Mouse (Mus musculus) limb, embryonic 14.5 days (tissue): ENCODE measurements around the gene Tma16. TPM values are rescaled to one million over a fixed set of nuclear protein-coding genes. Genes with fewer than 3 reads are reported as not detected.

Experiments
- ATAC-seq: fragments of 200-750 bp; cut with Nextera tagmentation; 2 replicates; pipeline ENCODE4 v1.8.0; 2017; ENCODE audit warnings: low read depth, moderate number of reproducible peaks, moderate TSS enrichment; ENCODE audit not compliant: low FRiP score
- DNase-seq: peaks from one replicate; pipeline ENCODE4 v3.0.0-alpha.2; 2015; ENCODE audit warnings: low spot score
- H3K27ac ChIP-seq: fragments of 300-500 bp; sonication (generic); replicated peaks from 2 replicates; pipeline ENCODE4 v1.5.1; 2014; ENCODE audit warnings: low read depth, mild to moderate bottlenecking, low read length, moderate library complexity, mixed read lengths
- H3K27me3 ChIP-seq: fragments of 300-500 bp; sonication (generic); 2 replicates; pipeline ENCODE4 v1.6.1; 2014; ENCODE audit warnings: low read length, mixed read lengths; ENCODE audit not compliant: control insufficient read depth, insufficient read depth
- H3K36me3 ChIP-seq: fragments of 300-500 bp; sonication (generic); 2 replicates; pipeline ENCODE4 v1.6.1; 2014; ENCODE audit warnings: mild to moderate bottlenecking, low read length, moderate library complexity, mixed read lengths; ENCODE audit not compliant: control insufficient read depth, insufficient read depth
- H3K4me1 ChIP-seq: fragments of 300-500 bp; sonication (generic); 2 replicates; pipeline ENCODE4 v1.6.1; 2014; ENCODE audit warnings: antibody characterized with exemption, low read length, mixed read lengths; ENCODE audit not compliant: control insufficient read depth, insufficient read depth
- H3K4me2 ChIP-seq: fragments of 300-500 bp; sonication (generic); replicated peaks from 2 replicates; pipeline ENCODE4 v1.6.1; 2014; ENCODE audit warnings: low read depth, mild to moderate bottlenecking, low read length, moderate library complexity; ENCODE audit not compliant: severe bottlenecking
- H3K4me3 ChIP-seq: fragments of 300-500 bp; sonication (generic); replicated peaks from 2 replicates; pipeline ENCODE4 v1.5.1; 2014; ENCODE audit warnings: low read length
- H3K9ac ChIP-seq: fragments of 300-500 bp; sonication (generic); 2 replicates; pipeline ENCODE4 v1.6.1; 2014; ENCODE audit warnings: mild to moderate bottlenecking, low read depth, low read length, moderate library complexity; ENCODE audit not compliant: severe bottlenecking
- H3K9me3 ChIP-seq: fragments of 300-500 bp; sonication (generic); 2 replicates; pipeline ENCODE4 v1.6.1; 2016; ENCODE audit warnings: low read length; ENCODE audit not compliant: control insufficient read depth
- POLR2A ChIP-seq: fragments of 200-500 bp; IDR thresholded peaks from 2 replicates; pipeline ENCODE4 v1.8.0; 2012; ENCODE audit warnings: inconsistent platforms, mild to moderate bottlenecking, moderate library complexity, borderline replicate concordance; ENCODE audit not compliant: insufficient read depth, insufficient read length; ENCODE audit errors: extremely low read depth
- WGBS: fragments of 180-500 bp; shearing (Covaris S2); extraction: QIAGEN DNeasy Blood & Tissue Kit; methylation state at CpG from one replicate; pipeline ENCODE4 v1.1.7; 2014; 5-methylcytosine and 5-hydroxymethylcytosine counted together
- polyA plus RNA-seq, 2 experiments: library from polyadenylated mRNA; depleted of rRNA in 1 of 2; stranded (reverse) in 1 of 2; unstranded in 1 of 2; fragments of >200 nt; fragmentation: Nextera tagmentation in 1 of 2; extraction: Ambion mirVana in 1 of 2; gene quantifications; 2 replicates each; pipeline versions ENCODE4 v1.2.1 to v1.2.3; 2012 to 2014

Gene Tma16
- polyA plus RNA-seq, 2 experiments: 10.7 to 13.1 TPM

DNA sequence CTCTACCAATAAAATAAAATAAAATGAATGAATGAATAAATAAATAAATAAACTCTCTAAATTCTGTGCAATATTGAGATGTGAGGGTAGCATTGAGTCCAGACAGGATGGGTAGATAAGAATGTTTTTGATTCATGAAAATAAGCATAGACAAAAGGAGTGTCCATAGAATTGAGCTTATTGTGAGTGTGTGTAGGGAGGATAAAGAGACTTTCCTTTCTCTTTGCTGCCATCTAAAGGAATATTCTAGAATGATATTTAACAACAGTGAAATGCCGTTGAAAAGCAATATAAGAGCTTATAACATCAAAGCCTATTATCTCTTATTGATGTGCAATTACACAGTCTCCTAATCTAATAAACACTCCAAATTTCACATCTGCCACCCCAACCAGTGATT, 45.2 kb downstream of the Tma16 start:
- DNase-seq (no peak), ATAC-seq (no peak)
- Histone ChIP-seq H3K36me3 (no peaks in the 10 kb centered on the region), H3K4me3 (no peak overlapping the region), H3K9ac (no peak overlapping the region), H3K4me1 (no peaks in the 10 kb centered on the region), H3K4me2 (no peak overlapping the region), H3K9me3 (no peaks in the 10 kb centered on the region), H3K27me3 (no peaks in the 10 kb centered on the region), H3K27ac (no peak overlapping the region)
- WGBS: 9% methylated on average over 1 of the region's 1 CpGs
- no peak for TF ChIP-seq POLR2A

GRCm38 (mm10) chr8:66438468-66438867, 47.9 kb downstream of the Tma16 start:
- Histone ChIP-seq H3K36me3 (no peaks in the 10 kb centered on the region), H3K27ac (no peak overlapping the region), H3K27me3 (no peaks in the 10 kb centered on the region), H3K4me2 (no peak overlapping the region), H3K4me3 (no peak overlapping the region), H3K9ac (no peak overlapping the region), H3K4me1 (no peaks in the 10 kb centered on the region), H3K9me3 (no peaks in the 10 kb centered on the region)
- TF ChIP-seq POLR2A: no peak
- 84% methylated on average over 4 of the region's 4 CpGs for WGBS
- ATAC-seq (no peak), DNase-seq (no peak)

GRCm38 (mm10) chr8:66437929-66438328, 48.4 kb downstream of the Tma16 start:
- H3K27me3 ChIP-seq: no peaks in the 10 kb centered on the region
- ATAC-seq: no peak
- no peak overlapping the region for H3K4me2 ChIP-seq
- no peaks in the 10 kb centered on the region for H3K9me3 ChIP-seq
- no peaks in the 10 kb centered on the region for H3K4me1 ChIP-seq
- H3K36me3 ChIP-seq: no peaks in the 10 kb centered on the region
- no peak overlapping the region for H3K27ac ChIP-seq
- no peak overlapping the region for H3K9ac ChIP-seq
- WGBS: 87% methylated on average over 3 of the region's 3 CpGs
- DNase-seq: no peak
- no peak for TF ChIP-seq POLR2A
- H3K4me3 ChIP-seq: no peak overlapping the region

- Histone ChIP-seq H3K27ac (no peak overlapping the region), H3K36me3 (no peaks in the 10 kb centered on the region), H3K27me3 (no peaks in the 10 kb centered on the region), H3K9me3 (no peaks in the 10 kb centered on the region), H3K4me1 (no peaks in the 10 kb centered on the region), H3K9ac (no peak overlapping the region), H3K4me2 (no peak overlapping the region), H3K4me3 (no peak overlapping the region)
- no peak for DNase-seq
- no peak for TF ChIP-seq POLR2A
- WGBS: 95% methylated on average over 1 of the region's 1 CpGs
- no peak for ATAC-seq
Observed at GRCm38 (mm10) chr8:66436804-66437203, 49.5 kb downstream of the Tma16 start.

DNA sequence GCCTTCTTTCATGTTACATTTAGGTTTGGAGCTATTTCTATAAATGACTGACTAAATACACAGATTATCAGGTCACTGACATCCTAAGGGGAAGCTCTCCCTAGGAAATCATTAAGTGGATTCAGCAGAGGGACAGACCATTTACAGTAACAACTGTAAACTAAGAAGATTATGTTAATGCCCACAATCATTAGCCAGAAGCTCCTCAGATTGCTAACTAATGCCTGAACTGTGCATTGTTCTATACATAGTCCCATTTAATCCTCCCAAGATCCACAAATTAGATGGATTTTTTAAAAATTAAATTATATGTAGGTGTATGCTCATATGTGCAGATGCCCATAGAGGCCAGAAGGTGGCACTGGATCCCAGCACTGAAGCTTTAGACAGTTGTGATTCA, 52.8 kb downstream of the Tma16 start:
- no peaks in the 10 kb centered on the region for H3K9me3 ChIP-seq
- DNase-seq (no peak), ATAC-seq (no peak)
- no peaks in the 10 kb centered on the region for H3K27me3 ChIP-seq
- H3K27ac ChIP-seq: no peak overlapping the region
- no peaks in the 10 kb centered on the region for H3K4me1 ChIP-seq
- H3K4me2 ChIP-seq: no peak overlapping the region
- no peak overlapping the region for H3K4me3 ChIP-seq
- H3K9ac ChIP-seq: no peak overlapping the region
- H3K36me3 ChIP-seq: no peaks in the 10 kb centered on the region
- TF ChIP-seq POLR2A: no peak

DNA sequence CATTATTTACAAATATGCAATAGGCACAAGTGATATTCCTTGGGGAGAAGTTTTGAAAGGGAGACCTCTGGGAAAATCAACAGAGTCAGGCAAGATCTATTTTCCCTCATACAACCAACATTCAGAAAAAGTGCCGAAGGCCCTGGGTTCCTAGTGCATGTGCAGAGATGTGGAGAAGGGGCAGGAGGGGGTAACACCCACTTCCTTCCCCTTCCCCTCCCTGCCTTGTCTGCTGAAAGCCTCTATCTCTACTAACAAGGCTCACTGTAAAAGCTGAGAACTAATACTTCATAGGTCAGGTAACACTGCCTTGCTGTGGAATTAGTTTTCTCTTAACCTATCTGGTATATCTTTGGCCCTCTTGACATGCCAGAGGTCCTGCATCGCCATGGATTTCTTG, 55.7 kb downstream of the Tma16 start:
- DNase-seq (no peak), ATAC-seq (no peak)
- no peaks in the 10 kb centered on the region for H3K9me3 ChIP-seq
- no peaks in the 10 kb centered on the region for H3K36me3 ChIP-seq
- H3K27ac ChIP-seq: no peak overlapping the region
- no peak for TF ChIP-seq POLR2A
- no peaks in the 10 kb centered on the region for H3K27me3 ChIP-seq
- no peak overlapping the region for H3K4me2 ChIP-seq
- 73% methylated on average over 2 of the region's 2 CpGs for WGBS
- no peak overlapping the region for H3K4me3 ChIP-seq
- H3K9ac ChIP-seq: no peak overlapping the region
- H3K4me1 ChIP-seq: no peaks in the 10 kb centered on the region

Other genes with a start within 250 kb of the Tma16 start
- gene Tktl2, start 25.2 kb upstream of the Tma16 start, polyA plus RNA-seq (2012; rRNA removed): not detected in 2 replicates
- gene Tktl2, start 25.2 kb upstream of the Tma16 start, polyA plus RNA-seq (2014; fragmentation: Nextera tagmentation; extraction: Ambion mirVana): not detected in 2 replicates
- gene Npy5r, start 201.6 kb upstream of the Tma16 start, polyA plus RNA-seq (2012; rRNA removed): 0.06 and 0.10 TPM in 2 replicates
- gene Npy5r, start 201.6 kb upstream of the Tma16 start, polyA plus RNA-seq (2014; fragmentation: Nextera tagmentation; extraction: Ambion mirVana): not detected in 2 replicates
- gene Npy1r, start 210.7 kb upstream of the Tma16 start, polyA plus RNA-seq (2012; rRNA removed): 1.7 TPM in 2 replicates
- 1.5 and 1.9 TPM in 2 replicates for gene Npy1r, start 210.7 kb upstream of the Tma16 start, polyA plus RNA-seq (2014; fragmentation: Nextera tagmentation; extraction: Ambion mirVana)